ENCODE assay signal across 9 mouse cellular contexts in genomic region chr1:78745230-78745777, GRCm38 (mm10).
DNase-seq lines count a peak whose midpoint lies in the region; ATAC-seq lines count a peak whose summit lies in the region.
"Had no signal": no experiment of that assay in that cellular context is flagged by ENCODE, and none has a peak within 500 bp of the region (broad histone marks: within the 10 kb centered on the region; RNA-seq: fewer than 3 reads in every experiment).

No protein-coding gene starts in this region.

- peaks cover 10% of the 10 kb centered on the region; the same call in 1 of the 2 replicates for H3K4me1 ChIP-seq in neural tube, embryonic 13.5 days (replicated peaks)
- H3K4me1 ChIP-seq in heart, embryonic 16.5 days (ENCODE audit: control insufficient read depth, insufficient read depth, low read length) = peaks cover 9% of the 10 kb centered on the region
- H3K4me1 ChIP-seq in midbrain, embryonic 16.5 days (ENCODE audit: control insufficient read depth, insufficient read depth, low read length) = peaks cover 4% of the 10 kb centered on the region; the same call in 1 of the 2 replicates
- H3K4me1 ChIP-seq in liver, embryonic 11.5 days (replicated peaks; ENCODE audit: control insufficient read depth, insufficient read depth, low read length) = no peaks in the 10 kb centered on the region

- peak overlapping the region; percentile 59 for H3K27ac ChIP-seq in neural tube, embryonic 13.5 days (replicated peaks)
- peak overlapping the region; percentile 88 for H3K27ac ChIP-seq in heart, embryonic 16.5 days (ENCODE audit: low read length)
- peak overlapping the region; percentile 60 for H3K27ac ChIP-seq in midbrain, embryonic 16.5 days (ENCODE audit: low read length)
- H3K27ac ChIP-seq in liver, embryonic 11.5 days (ENCODE audit: low read depth, low read length) = no peak overlapping the region
- H3K27ac ChIP-seq: macrophage had no signal

- H3K9me3 ChIP-seq in neural tube, embryonic 13.5 days = no peaks in the 10 kb centered on the region
- H3K9me3 ChIP-seq in heart, embryonic 16.5 days (replicated peaks; ENCODE audit: control insufficient read depth, low read length) = peaks cover 2% of the 10 kb centered on the region; the same call in 1 of the 2 replicates
- H3K9me3 ChIP-seq in midbrain, embryonic 16.5 days (replicated peaks; ENCODE audit: control insufficient read depth, low read length, poor library complexity, severe bottlenecking) = no peaks in the 10 kb centered on the region
- H3K9me3 ChIP-seq in liver, embryonic 11.5 days (ENCODE audit: control insufficient read depth, low read length) = no peaks in the 10 kb centered on the region

- DNase-seq in neural tube, embryonic 10.5 days (ENCODE audit: extremely low spot score, low spot score) = no peak
- peak; percentile 80 for DNase-seq in cerebellum, adult 9-10 months
- DNase-seq in layer of hippocampus, adult 8-10 months (ENCODE audit: low spot score in 2 of 2) = peak; percentile 81 to 84
- DNase-seq in liver, embryonic 11.5 days (ENCODE audit: low spot score) = no peak

- H3K4me3 ChIP-seq in neural tube, embryonic 13.5 days = no peak overlapping the region
- H3K4me3 ChIP-seq in heart, embryonic 16.5 days (ENCODE audit: low read length) = no peak overlapping the region
- no peak overlapping the region for H3K4me3 ChIP-seq in midbrain, embryonic 16.5 days (ENCODE audit: low read depth, low read length)
- H3K4me3 ChIP-seq in liver, embryonic 11.5 days (ENCODE audit: low read depth, low read length) = no peak overlapping the region

- H3K36me3 ChIP-seq in neural tube, embryonic 13.5 days = no peaks in the 10 kb centered on the region
- H3K36me3 ChIP-seq in heart, embryonic 16.5 days (ENCODE audit: control insufficient read depth, insufficient read depth) = no peaks in the 10 kb centered on the region
- H3K36me3 ChIP-seq in midbrain, embryonic 16.5 days (ENCODE audit: control insufficient read depth, insufficient read depth, low read length) = no peaks in the 10 kb centered on the region
- no peaks in the 10 kb centered on the region for H3K36me3 ChIP-seq in liver, embryonic 11.5 days (ENCODE audit: control insufficient read depth, insufficient read depth, low read length)

- no peak overlapping the region for H3K9ac ChIP-seq in neural tube, embryonic 13.5 days
- H3K9ac ChIP-seq in heart, embryonic 16.5 days (ENCODE audit: low read length) = no peak overlapping the region
- no peak overlapping the region for H3K9ac ChIP-seq in midbrain, embryonic 16.5 days (ENCODE audit: low read depth, low read length)
- H3K9ac ChIP-seq in liver, embryonic 11.5 days (ENCODE audit: low read depth, low read length) = no peak overlapping the region

- 54% methylated on average over 5 of the region's 5 CpGs for WGBS in neural tube, embryonic 13.5 days
- WGBS in heart, embryonic 16.5 days = 20% methylated on average over 5 of the region's 5 CpGs
- 51% methylated on average over 5 of the region's 5 CpGs for WGBS in midbrain, embryonic 16.5 days
- 47% methylated on average over 5 of the region's 5 CpGs for WGBS in liver, embryonic 11.5 days

- no peak overlapping the region for H3K4me2 ChIP-seq in neural tube, embryonic 13.5 days
- H3K4me2 ChIP-seq in heart, embryonic 16.5 days (ENCODE audit: low read depth, low read length) = no peak overlapping the region
- H3K4me2 ChIP-seq in midbrain, embryonic 16.5 days (ENCODE audit: low read length) = no peak overlapping the region
- H3K4me2 ChIP-seq in liver, embryonic 11.5 days = no peak overlapping the region

- H3K27me3 ChIP-seq in neural tube, embryonic 13.5 days = no peaks in the 10 kb centered on the region
- H3K27me3 ChIP-seq in heart, embryonic 16.5 days (ENCODE audit: control insufficient read depth, insufficient read depth, low read length) = no peaks in the 10 kb centered on the region
- no peaks in the 10 kb centered on the region for H3K27me3 ChIP-seq in midbrain, embryonic 16.5 days (ENCODE audit: control insufficient read depth, insufficient read depth, low read depth, low read length)
- H3K27me3 ChIP-seq in liver, embryonic 11.5 days (replicated peaks; ENCODE audit: control insufficient read depth, insufficient read depth, low read length) = no peaks in the 10 kb centered on the region

- ATAC-seq in neural tube, embryonic 13.5 days (ENCODE audit: low read depth) = peak; percentile 63
- peak; percentile 90 for ATAC-seq in heart, embryonic 16.5 days (replicated peaks; ENCODE audit: extremely low read depth, insufficient read depth, low FRiP score)
- peak; percentile 67 for ATAC-seq in midbrain, embryonic 16.5 days
- no peak for ATAC-seq in monocyte, adult 5-6 weeks (replicated peaks; ENCODE audit: insufficient number of reproducible peaks, low FRiP score, low TSS enrichment, poor library complexity, severe bottlenecking)
- ATAC-seq in liver, embryonic 11.5 days (replicated peaks; ENCODE audit: low FRiP score) = no peak

Comparison
In these comparisons a context has a peak if more than half of its experiments do, and no peak if none do; other contexts are left out.
1. ATAC-seq: peak in neural tube, embryonic 13.5 days (single experiment), heart, embryonic 16.5 days (single experiment) and midbrain, embryonic 16.5 days (single experiment); none in monocyte, adult 5-6 weeks (single experiment) and liver, embryonic 11.5 days (single experiment).
2. DNase-seq: peak in cerebellum, adult 9-10 months (single experiment) and layer of hippocampus, adult 8-10 months (2 of 2); none in neural tube, embryonic 10.5 days (single experiment) and liver, embryonic 11.5 days (single experiment).